Mouse (Mus musculus): Measurements from ENCODE around the gene Etv6.
A peak's percentile ranks its signal among the peaks of the same experiment; 100 is the strongest.

The Etv6 gene

GRCm38 (mm10) chr6:134112753-134113152, 77.3 kb downstream of the Etv6 start:
- DNase-seq (ENCODE audit: low spot score) = no peak

- DNase-seq (ENCODE audit: low spot score) = peak; percentile 53
These were observed 77.7 kb downstream of the Etv6 start for GRCm38 (mm10) chr6:134113168-134113567.

GRCm38 (mm10) chr6:134115219-134115968, 79.9 kb downstream of the Etv6 start:
- no peak for DNase-seq (ENCODE audit: low spot score)

GRCm38 (mm10) chr6:134117380-134117938, 82.0 kb downstream of the Etv6 start:
- no peak for DNase-seq (ENCODE audit: low spot score)

GRCm38 (mm10) chr6:134118506-134118905, 83.0 kb downstream of the Etv6 start:
- DNase-seq (ENCODE audit: low spot score) = no peak

GRCm38 (mm10) chr6:134119136-134119535, 83.6 kb downstream of the Etv6 start:
- DNase-seq (ENCODE audit: low spot score) = no peak

DNA sequence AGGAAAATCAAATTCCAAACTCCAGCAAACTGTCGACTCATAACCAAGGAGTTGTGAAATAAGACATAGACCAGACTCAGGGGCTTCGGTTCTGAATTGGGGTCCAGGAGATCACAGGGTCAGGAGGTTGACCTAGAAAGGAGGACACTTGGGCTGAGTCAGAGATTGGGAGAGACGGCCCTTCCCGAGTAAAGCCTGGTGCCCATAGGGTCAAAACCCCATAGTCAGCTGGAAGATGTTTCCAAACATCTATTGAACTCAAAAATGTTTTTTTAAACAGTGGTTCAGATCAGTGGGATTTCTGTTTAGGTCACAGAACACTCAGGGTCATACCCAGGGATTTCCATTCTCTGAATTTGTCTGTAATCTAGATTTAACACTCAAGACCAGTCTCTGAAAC, 84.7 kb downstream of the Etv6 start:
- no peak for DNase-seq (ENCODE audit: low spot score)

DNA sequence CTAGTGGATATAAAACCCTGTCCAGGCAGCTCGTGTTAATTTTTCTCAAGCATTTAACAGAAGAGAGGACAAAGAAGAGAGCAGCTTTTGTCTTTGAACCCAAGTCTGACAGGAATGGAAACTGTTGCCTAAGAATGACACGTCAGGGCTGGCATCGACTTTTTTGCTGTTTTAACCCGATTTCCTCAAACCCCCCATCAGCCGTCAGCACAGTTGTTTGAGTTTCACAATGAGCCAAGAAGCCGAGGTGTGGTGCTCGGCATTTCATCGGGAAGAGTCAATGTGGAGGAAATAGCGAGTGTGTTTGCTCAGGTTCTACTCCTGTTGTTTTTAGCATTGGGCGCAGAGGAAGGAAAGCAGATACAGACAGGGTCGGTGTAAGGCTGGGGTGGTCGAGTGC, 85.2 kb downstream of the Etv6 start:
- no peak for DNase-seq (ENCODE audit: low spot score)

DNA sequence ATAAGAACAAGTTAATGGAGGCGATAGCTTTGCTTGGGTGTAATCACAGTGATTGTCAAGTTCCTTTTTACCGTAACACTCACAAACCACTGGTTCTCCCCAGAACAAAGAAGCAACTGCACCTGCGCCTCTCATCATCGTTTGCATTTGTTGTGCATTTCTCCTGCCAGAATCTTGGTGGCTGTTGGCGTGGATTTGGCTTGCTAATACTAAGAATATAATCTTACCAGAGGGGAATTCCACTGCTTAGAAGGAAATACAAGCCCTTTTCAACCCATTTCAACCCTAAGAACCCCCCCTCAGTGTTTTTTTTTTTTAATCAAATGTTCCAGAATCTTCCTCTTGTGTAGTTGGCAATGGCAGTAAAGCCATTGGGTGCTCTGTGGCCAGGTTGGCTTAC, 87.4 kb downstream of the Etv6 start:
- DNase-seq (ENCODE audit: low spot score) = no peak

- no peak for DNase-seq (ENCODE audit: low spot score)
These were observed 88.0 kb downstream of the Etv6 start for GRCm38 (mm10) chr6:134123474-134123873.

- no peak for DNase-seq (ENCODE audit: low spot score)
These were observed 88.8 kb downstream of the Etv6 start for GRCm38 (mm10) chr6:134124256-134124655.

GRCm38 (mm10) chr6:134127996-134128395, 92.5 kb downstream of the Etv6 start:
- no peak for DNase-seq (ENCODE audit: low spot score)

DNA sequence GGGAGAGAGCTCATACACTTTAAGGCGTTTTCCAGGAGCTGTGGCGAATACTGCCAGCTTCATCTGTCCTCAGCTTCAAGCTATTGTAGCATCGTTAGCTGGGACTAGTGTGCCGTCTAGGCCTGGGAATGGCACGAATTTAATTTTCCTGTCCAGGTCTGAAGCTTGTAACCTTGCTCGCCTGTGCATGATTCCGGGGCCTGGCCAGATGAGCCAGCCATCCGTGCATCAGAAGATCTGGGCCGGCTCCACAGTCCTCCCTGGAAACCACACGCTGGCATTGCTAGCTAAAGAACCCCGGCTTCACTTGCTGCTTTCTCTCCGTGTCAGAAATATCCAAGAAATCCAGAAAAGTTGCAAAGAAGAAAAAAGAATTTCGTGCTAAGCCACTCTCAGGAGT, 93.1 kb downstream of the Etv6 start:
- no peak for DNase-seq (ENCODE audit: low spot score)

GRCm38 (mm10) chr6:134129848-134130247, 94.3 kb downstream of the Etv6 start:
- DNase-seq (ENCODE audit: low spot score) = no peak

DNA sequence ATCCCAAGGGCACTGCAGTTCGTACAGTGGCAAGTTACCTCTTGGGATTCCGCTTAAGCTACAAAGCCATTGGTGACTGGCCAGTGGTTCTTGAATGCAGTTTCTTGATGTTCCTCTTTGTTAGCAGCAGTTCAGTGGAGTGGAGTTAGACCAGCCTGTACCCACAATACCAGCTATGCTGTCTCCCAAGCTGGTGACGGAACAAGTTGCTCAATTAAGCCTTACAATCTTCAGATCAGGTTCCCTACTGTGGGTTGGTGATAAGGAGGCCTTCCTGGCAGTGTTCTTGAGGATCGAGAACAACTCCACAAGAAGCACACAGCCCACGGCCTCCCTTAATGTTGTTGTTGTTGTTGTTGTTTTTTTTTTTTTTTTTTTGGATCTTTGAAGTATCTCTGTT, 95.3 kb downstream of the Etv6 start:
- DNase-seq (ENCODE audit: low spot score) = no peak

- no peak for DNase-seq (ENCODE audit: low spot score)
These were observed 96.1 kb downstream of the Etv6 start for GRCm38 (mm10) chr6:134131601-134132000.

GRCm38 (mm10) chr6:134133756-134134155, 98.3 kb downstream of the Etv6 start:
- no peak for DNase-seq (ENCODE audit: low spot score)

DNA sequence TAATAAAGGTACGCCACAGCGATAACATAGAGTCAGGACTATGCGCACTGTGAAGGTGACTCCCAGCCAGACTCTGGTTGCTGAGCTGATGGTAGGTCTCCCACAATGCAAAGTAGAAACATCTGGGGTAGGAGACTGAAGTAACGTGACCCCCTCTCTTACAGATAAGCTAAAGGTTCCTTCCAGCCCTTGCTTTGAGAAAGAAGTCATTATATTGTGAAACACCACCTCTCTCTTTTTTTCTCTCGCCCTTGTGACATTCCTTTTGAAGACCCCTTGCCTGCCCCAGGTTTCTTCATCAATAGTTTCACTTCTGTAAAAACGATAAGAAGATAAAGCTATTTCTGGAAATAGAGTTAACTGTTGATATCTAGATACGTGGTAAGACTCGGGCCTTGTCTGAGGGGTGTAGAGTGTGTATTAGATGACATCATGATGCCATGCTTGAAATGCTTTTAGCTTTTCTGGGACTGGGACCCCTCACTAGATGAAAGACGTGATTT, 99.4 kb downstream of the Etv6 start:
- DNase-seq (ENCODE audit: low spot score) = no peak

GRCm38 (mm10) chr6:134136315-134136714, 100.8 kb downstream of the Etv6 start:
- no peak for DNase-seq (ENCODE audit: low spot score)

DNA sequence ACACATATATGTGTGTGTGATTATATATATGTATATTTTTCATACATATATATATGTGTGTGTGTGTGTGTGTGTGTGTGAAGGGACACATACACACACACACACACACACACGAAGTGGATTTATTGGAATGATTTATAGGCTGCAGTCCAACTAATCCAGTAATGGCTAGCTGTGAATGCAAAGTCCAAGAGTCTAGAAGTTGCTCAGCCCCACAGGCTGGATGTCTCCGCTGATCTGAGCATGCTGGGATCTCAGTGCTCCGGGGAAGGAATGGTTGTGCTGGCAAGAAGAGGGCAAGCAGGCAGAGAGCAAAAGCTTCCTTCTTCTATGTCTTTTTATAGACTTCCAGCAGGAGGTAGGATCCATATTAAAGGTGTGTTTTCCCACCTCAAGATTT, 103.9 kb downstream of the Etv6 start:
- no peak for DNase-seq (ENCODE audit: low spot score)

- DNase-seq (ENCODE audit: low spot score) = no peak
These were observed 105.5 kb downstream of the Etv6 start for GRCm38 (mm10) chr6:134140718-134141615.

- no peak for DNase-seq (ENCODE audit: low spot score)
These were observed 106.2 kb downstream of the Etv6 start for GRCm38 (mm10) chr6:134141616-134142165.

All from urinary bladder, postnatal 14 days (tissue).